Mouse (Mus musculus): Measurements from ENCODE around the gene Asz1.

The Asz1 gene

GRCm38 (mm10) chr6:18007356-18007755 lies 101.5 kb downstream of the Asz1 start:
- peak; percentile 37 for DNase-seq (ENCODE audit: low spot score)

DNA sequence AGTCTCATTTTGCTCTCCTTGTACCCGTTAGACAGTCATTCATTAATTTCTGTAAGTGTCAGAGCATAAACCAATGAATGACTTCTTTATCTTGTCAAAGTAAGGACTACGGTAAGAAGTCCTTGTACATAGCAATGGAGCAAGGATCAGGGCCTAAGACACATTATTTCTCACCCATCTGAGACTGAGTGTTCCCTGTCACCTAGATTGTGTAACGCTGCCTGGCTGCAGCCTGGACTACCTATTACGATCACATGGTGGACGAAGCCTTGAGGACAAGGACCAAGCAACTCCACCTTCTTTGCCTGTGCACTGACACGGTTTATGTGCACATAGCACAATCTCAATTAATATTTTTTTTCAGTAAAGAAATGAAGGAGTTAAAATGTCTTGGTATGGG lies 106.8 kb downstream of the Asz1 start:
- DNase-seq (ENCODE audit: low spot score), result no peak
